Mouse (Mus musculus) embryonic facial prominence, embryonic 11.5 days (tissue): ENCODE results near the gene Serpina11. TPM values are rescaled to one million over a fixed set of nuclear protein-coding genes. Genes with fewer than 3 reads are reported as not detected.

Experiments used
- ATAC-seq: fragments of 200-750 bp; cut with Nextera tagmentation; replicated peaks from 2 replicates; pipeline ENCODE4 v1.8.0; 2017; ENCODE audit warnings: low read depth; ENCODE audit not compliant: insufficient number of reproducible peaks, low FRiP score, low TSS enrichment
- DNase-seq: peaks from one replicate; pipeline ENCODE4 v3.0.0-alpha.2; 2015; ENCODE audit warnings: low spot score
- H3K27ac ChIP-seq: fragments of 300-500 bp; sonication (generic); replicated peaks from 2 replicates; pipeline ENCODE4 v1.5.1; 2014; ENCODE audit warnings: mild to moderate bottlenecking, low read depth, low read length, control low read depth
- H3K27me3 ChIP-seq: fragments of 300-500 bp; sonication (generic); 2 replicates; pipeline ENCODE4 v1.6.1; 2014; ENCODE audit warnings: mild to moderate bottlenecking, low read length, moderate library complexity, mixed read lengths; ENCODE audit not compliant: control insufficient read depth, insufficient read depth
- H3K36me3 ChIP-seq: fragments of 300-500 bp; sonication (generic); replicated peaks from 2 replicates; pipeline ENCODE4 v1.6.1; 2014; ENCODE audit warnings: low read depth, mild to moderate bottlenecking, low read length, moderate library complexity, mixed read lengths; ENCODE audit not compliant: control insufficient read depth, insufficient read depth
- H3K4me1 ChIP-seq: fragments of 300-500 bp; sonication (generic); 2 replicates; pipeline ENCODE4 v1.6.1; 2014; ENCODE audit warnings: low read length, mixed read lengths; ENCODE audit not compliant: control insufficient read depth, insufficient read depth
- H3K4me2 ChIP-seq: fragments of 300-500 bp; sonication (generic); 2 replicates; pipeline ENCODE4 v1.6.1; 2014; ENCODE audit warnings: low read depth, mild to moderate bottlenecking, control low read depth, low read length, moderate library complexity
- H3K4me3 ChIP-seq: fragments of 300-500 bp; sonication (generic); 2 replicates; pipeline ENCODE4 v1.5.1; 2014; ENCODE audit warnings: low read depth, low read length, control low read depth
- H3K9ac ChIP-seq: fragments of 300-500 bp; sonication (generic); replicated peaks from 2 replicates; pipeline ENCODE4 v1.6.1; 2014; ENCODE audit warnings: mild to moderate bottlenecking, control low read depth, low read length
- H3K9me3 ChIP-seq: fragments of 300-500 bp; sonication (generic); replicated peaks from 2 replicates; pipeline ENCODE4 v1.6.1; 2016; ENCODE audit warnings: mild to moderate bottlenecking, low read length, inconsistent platforms, mixed read lengths; ENCODE audit not compliant: control insufficient read depth
- WGBS: fragments of 180-500 bp; shearing (Covaris S2); extraction: QIAGEN DNeasy Blood & Tissue Kit; methylation state at CpG from one replicate; pipeline ENCODE4 v1.1.7; 2014; 5-methylcytosine and 5-hydroxymethylcytosine counted together
- polyA plus RNA-seq: library from polyadenylated mRNA; unstranded; fragments of >200 nt; fragmentation: Nextera tagmentation; extraction: Ambion mirVana; gene quantifications from 2 replicates; pipeline ENCODE4 v1.2.1, GENCODE M21; 2014

Serpina11 gene
- not detected in 2 replicates for polyA plus RNA-seq

DNA sequence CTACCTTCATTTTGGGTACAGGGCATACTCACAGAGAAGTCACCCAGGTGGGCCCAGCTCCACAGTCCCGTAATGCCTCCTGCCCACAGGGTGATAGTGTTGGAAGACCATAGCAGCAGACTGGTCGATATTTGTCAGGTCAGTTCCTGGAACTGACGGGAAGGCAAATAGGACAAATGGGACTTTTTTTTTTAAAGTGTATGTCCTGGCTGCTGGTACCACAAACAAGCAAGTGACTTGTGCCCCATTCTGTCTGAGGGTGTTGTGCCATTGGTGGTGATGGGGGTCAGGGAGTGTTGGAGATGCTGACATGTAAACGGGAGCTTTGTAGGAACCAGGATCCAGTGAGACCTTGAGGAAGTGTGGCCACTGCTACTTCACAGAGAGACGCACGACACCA, at the start of gene Serpina11:
TSS of gene Serpina11 (minus strand) at position 101 of the 400 bp plus-strand sequence.
- H3K4me3 ChIP-seq = no peak within 1 kb of the TSS

DNA sequence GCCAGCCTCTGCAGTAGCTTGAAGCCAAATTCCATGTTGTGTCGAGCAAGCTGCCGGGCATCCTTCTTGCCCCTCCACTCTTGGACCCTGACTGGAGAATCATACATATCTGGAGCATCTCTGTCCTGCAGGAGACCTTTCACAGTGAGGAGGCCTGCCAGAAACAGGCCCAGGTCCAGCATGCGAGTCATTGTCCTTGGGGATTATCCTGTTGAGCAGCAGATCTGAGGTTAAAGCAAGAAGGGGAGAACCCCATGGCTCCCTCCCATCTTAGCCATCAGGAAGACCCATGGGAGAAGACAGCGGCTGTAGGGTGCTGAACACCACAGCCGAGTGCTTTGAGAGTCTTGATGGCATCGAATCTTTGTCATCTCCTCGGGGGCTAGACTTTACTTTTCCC, 48.4 kb upstream of the Serpina11 start:
- H3K4me3 ChIP-seq = no peak overlapping the region
- H3K4me2 ChIP-seq = no peak overlapping the region
- no peak overlapping the region for H3K9ac ChIP-seq
- H3K4me1 ChIP-seq = no peaks in the 10 kb centered on the region
- DNase-seq (no peak), ATAC-seq (no peak)
- no peaks in the 10 kb centered on the region for H3K36me3 ChIP-seq
- H3K27ac ChIP-seq = no peak overlapping the region
- H3K9me3 ChIP-seq = no peaks in the 10 kb centered on the region
- WGBS = 87% methylated on average over 7 of the region's 7 CpGs
- no peaks in the 10 kb centered on the region for H3K27me3 ChIP-seq

More for the DNA sequence above, at the start of gene Serpina11:
- Histone ChIP-seq H3K9ac (no peak within 1 kb of the TSS), H3K36me3 (no peaks in the 10 kb centered on the region), H3K27me3 (no peaks in the 10 kb centered on the region), H3K27ac (no peak within 1 kb of the TSS), H3K4me2 (no peak within 1 kb of the TSS), H3K9me3 (no peaks in the 10 kb centered on the region), H3K4me1 (no peaks in the 10 kb centered on the region)
- ATAC-seq (no peak), DNase-seq (no peak)
- WGBS = 93% methylated on average over 6 of the region's 6 CpGs

DNA sequence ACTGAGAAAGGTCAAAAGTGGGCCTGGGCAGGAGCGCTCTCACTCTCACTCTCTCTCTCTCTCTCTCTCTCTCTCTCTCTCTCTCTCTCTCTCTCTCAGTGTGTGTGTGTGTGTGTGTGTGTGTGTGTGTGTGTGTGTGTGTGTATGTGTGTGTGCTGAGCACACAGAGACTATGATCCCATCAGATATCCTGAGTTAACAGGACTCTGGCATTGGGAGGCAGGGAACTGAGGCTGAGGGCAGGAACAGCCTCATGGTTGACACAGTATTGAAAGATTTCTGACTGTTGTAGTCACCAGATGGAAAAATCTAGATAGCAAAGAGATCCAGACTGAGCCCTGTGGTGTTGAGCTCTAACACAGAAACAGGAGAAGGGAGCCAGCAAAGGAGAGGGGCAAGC, 44.0 kb upstream of the Serpina11 start:
- ATAC-seq (no peak), DNase-seq (no peak)
- Histone ChIP-seq H3K4me2 (no peak overlapping the region), H3K4me1 (no peaks in the 10 kb centered on the region), H3K4me3 (no peak overlapping the region), H3K9me3 (no peaks in the 10 kb centered on the region), H3K36me3 (no peaks in the 10 kb centered on the region), H3K27me3 (no peaks in the 10 kb centered on the region; the same call in 1 of the 2 replicates), H3K27ac (no peak overlapping the region), H3K9ac (no peak overlapping the region)
- WGBS = 80% methylated on average over 1 of the region's 1 CpGs

DNA sequence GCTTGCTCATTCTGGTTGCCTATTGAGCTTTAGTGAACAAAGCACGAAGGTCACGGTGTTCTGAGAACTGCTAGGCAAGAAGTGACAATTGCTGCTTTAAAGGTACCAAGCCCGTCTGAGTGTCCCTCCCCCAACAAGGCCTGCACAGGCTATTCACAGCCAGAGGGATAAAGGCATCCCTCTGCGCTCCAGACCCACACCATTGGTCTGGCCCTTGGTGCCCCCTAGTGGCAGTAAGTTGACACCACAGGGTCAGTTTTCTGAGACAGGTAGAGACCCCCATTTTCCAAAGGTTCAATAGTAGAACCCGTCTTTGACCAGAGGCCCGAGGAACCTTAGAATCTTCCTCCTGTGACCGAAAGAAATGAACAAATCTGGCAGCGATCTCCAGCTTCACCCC, 40.2 kb upstream of the Serpina11 start:
- H3K4me2 ChIP-seq = no peak overlapping the region
- DNase-seq = peak; percentile 23
- no peak for ATAC-seq
- H3K9me3 ChIP-seq = no peaks in the 10 kb centered on the region
- no peak overlapping the region for H3K4me3 ChIP-seq
- H3K36me3 ChIP-seq = no peaks in the 10 kb centered on the region
- no peak overlapping the region for H3K27ac ChIP-seq
- no peak overlapping the region for H3K9ac ChIP-seq
- no peaks in the 10 kb centered on the region; the same call in 1 of the 2 replicates for H3K27me3 ChIP-seq
- 44% methylated on average over 8 of the region's 8 CpGs for WGBS
- no peaks in the 10 kb centered on the region for H3K4me1 ChIP-seq

DNA sequence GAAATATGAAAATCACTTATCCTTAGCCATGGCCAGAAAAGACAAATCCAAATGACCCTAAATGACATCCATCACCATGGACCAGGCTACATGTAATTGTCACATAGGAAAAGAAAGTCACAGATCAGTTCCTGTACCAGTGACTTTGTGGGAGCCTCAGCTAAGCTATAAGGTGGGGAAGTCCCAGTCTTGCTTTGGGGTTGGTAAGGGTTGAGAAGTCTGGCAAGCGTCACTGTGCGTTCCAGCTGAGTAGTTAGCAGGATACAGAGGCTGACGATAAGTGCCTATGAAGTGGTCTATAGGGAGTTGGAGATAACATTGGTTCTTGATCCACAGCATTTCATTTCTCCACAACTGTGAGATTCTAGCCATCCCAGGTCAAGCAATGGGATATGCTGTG, 25.5 kb upstream of the Serpina11 start:
- Histone ChIP-seq H3K4me3 (no peak overlapping the region), H3K27me3 (no peaks in the 10 kb centered on the region), H3K9ac (no peak overlapping the region), H3K27ac (no peak overlapping the region), H3K9me3 (no peaks in the 10 kb centered on the region), H3K36me3 (no peaks in the 10 kb centered on the region), H3K4me2 (no peak overlapping the region), H3K4me1 (no peaks in the 10 kb centered on the region)
- WGBS = 79% methylated on average over 3 of the region's 3 CpGs
- ATAC-seq = no peak
- no peak for DNase-seq

DNA sequence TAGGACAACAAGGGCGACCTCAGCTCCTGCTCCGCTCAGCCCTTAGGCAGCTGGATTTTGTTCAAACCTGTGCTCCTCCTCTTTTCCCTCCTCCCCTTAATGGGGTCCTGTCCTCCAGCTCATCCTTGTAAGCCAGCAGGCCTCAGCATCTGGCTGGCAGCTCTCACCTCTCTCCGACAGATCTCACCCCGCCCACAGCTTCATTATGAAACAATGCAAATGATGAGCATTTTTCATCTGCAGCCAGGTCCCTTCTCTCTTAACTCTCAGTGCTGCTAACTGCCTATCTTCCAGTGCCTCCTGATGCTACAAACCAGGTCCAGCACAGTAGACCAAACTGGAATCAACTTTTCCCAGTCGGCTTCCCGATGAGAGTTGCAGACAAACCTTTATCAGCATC, 23.9 kb upstream of the Serpina11 start, which contains the start of gene Serpina9:
TSS of gene Serpina9 (minus strand) at position 136 of the 400 bp plus-strand sequence.
- ATAC-seq = no peak
- no peak for DNase-seq
- 88% methylated on average over 6 of the region's 6 CpGs for WGBS
- no peaks in the 10 kb centered on the region for H3K36me3 ChIP-seq
- H3K27me3 ChIP-seq = no peaks in the 10 kb centered on the region
- H3K4me1 ChIP-seq = no peaks in the 10 kb centered on the region
- H3K9me3 ChIP-seq = no peaks in the 10 kb centered on the region
- H3K27ac ChIP-seq = no peak within 1 kb of the TSS
- H3K4me3 ChIP-seq = no peak within 1 kb of the TSS
- no peak within 1 kb of the TSS for H3K4me2 ChIP-seq
- no peak within 1 kb of the TSS for H3K9ac ChIP-seq

DNA sequence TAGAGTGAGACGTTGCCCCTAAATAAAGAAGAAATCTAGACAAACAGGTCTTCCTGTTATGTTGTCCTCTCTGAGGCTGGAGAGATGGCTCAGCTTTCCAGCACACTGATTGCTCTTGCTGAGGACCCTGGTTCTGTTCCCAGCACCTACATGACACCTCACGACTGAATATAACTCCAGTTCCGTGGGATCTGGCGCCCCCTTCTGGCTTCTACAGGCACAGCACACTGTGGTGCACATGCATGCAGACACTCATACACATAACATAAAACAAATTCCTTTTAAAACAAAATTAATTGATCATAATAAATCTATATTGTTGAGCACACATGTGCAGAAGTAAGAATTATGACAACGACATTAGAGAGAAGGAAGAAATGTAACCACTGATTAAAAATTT, 14.9 kb upstream of the Serpina11 start:
- Histone ChIP-seq H3K9me3 (0 out of 2 replicates have a peak, but pooled peaks cover 3% of the 10 kb centered on the region), H3K27ac (no peak overlapping the region), H3K4me2 (no peak overlapping the region), H3K4me3 (no peak overlapping the region), H3K9ac (no peak overlapping the region), H3K4me1 (no peaks in the 10 kb centered on the region), H3K36me3 (no peaks in the 10 kb centered on the region), H3K27me3 (no peaks in the 10 kb centered on the region)
- 76% methylated on average over 5 of the region's 5 CpGs for WGBS
- no peak for ATAC-seq
- DNase-seq = no peak

DNA sequence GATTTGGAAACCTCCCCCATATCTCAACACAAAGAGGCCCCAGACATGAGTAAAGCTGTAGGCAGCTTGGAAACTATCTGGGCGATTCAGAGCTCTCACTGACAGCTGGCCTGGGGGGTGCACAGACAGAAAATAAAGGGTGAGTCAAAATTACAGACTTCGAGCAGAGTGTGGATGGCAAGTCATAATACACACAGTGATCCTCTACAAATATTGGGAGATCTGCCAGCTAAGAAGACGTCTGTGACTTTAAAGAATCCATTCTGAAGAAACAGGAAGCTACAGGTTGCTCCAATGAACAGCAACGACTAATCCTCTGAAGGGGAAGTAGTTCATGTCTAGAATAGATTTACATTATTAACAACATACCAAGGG, 13.5 kb upstream of the Serpina11 start:
- Histone ChIP-seq H3K4me1 (no peaks in the 10 kb centered on the region), H3K27ac (no peak overlapping the region), H3K36me3 (no peaks in the 10 kb centered on the region), H3K9me3 (0 out of 2 replicates have a peak, but pooled peaks cover 3% of the 10 kb centered on the region), H3K27me3 (no peaks in the 10 kb centered on the region), H3K4me2 (no peak overlapping the region), H3K4me3 (no peak overlapping the region), H3K9ac (no peak overlapping the region)
- 75% methylated on average over 4 of the region's 4 CpGs for WGBS
- DNase-seq (no peak), ATAC-seq (no peak)
